Mouse (Mus musculus): ENCODE data around the gene Pcsk4.

DNA sequence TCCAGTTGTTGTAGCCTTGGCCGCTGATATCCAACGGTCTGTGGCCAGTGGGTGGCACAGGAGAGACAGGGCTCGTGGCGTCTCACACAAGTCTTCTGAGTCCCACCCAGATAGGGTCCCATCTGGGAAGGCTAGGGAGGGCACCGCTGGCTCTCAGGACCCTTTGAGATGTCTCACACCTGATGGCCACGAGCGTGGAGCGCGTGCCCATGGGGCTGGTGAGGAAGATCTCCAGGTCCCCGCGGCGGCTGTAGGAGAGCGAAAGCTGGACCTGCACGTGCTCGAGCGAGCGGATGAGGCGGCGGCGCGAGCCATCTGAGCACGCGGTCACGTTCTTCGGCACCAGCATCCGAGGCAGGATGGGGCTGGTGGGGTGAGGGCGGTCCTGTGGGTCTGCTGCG is 6.5 kb downstream of the Pcsk4 start:
- no peak for TF ChIP-seq POLR2A (IDR thresholded peaks at IDR 0.05; ENCODE audit: insufficient read depth, low read depth, low read length)
- TF ChIP-seq CTCF (IDR thresholded peaks at IDR 0.05): 0 out of 2 replicates have a peak, but pooled peaks have one; percentile 2
- no peak for TF ChIP-seq EP300 (IDR thresholded peaks at IDR 0.05; ENCODE audit: insufficient read depth, low read depth, low read length)
